9 mouse cellular contexts compared by ENCODE assay signal in genomic region chr1:74507780-74508179, GRCm38 (mm10). TPM values are rescaled to one million over a fixed set of nuclear protein-coding genes. Genes with fewer than 3 reads are reported as not detected.
DNase-seq lines count a peak whose midpoint lies in the region; ATAC-seq and TF ChIP-seq lines count a peak whose summit lies in the region.
"Had no signal": no experiment of that assay in that cellular context is flagged by ENCODE, and none has a peak within 500 bp of the region (broad histone marks: within the 10 kb centered on the region; RNA-seq: fewer than 3 reads in every experiment).

No protein-coding gene starts in this region.

- no peak for TF ChIP-seq POLR2A in CH12.LX (IDR thresholded peaks at IDR 0.05; ENCODE audit: low read depth, low read length)

- in situ Hi-C loops in CH12.LX (cut with MboI; ENCODE audit: low pct_ligation_motif_present, low pct_unique_long_range_greater_than_20kb, low sequenced_read_pairs), result no loop called here

- WGBS in heart, embryonic 12.5 days, result 92% methylated on average over 2 of the region's 2 CpGs
- 94% methylated on average over 2 of the region's 2 CpGs for WGBS in forebrain, postnatal 0 days
- WGBS in liver, postnatal 0 days (ENCODE audit: insufficient replicate concordance), result 80% methylated on average over 2 of the region's 2 CpGs

- dilution Hi-C loops in CH12.LX (cut with MboI; ENCODE audit: extremely low pct_ligation_motif_present, extremely low pct_unique_long_range_greater_than_20kb, low sequenced_read_pairs), result no loop called here

- TF ChIP-seq CTCF in CH12.LX (conservative IDR thresholded peaks at IDR 0.05 in 1 of 2, IDR thresholded peaks at IDR 0.05 in 1 of 2; ENCODE audit: low read depth in 2 of 2, low read length in 2 of 2), result no peak
- no peak for TF ChIP-seq CTCF in forebrain, postnatal 0 days (IDR thresholded peaks at IDR 0.05; ENCODE audit: low read depth)
- TF ChIP-seq CTCF in liver, postnatal 0 days (IDR thresholded peaks at IDR 0.05; ENCODE audit: low read depth), result no peak

- H3K27ac ChIP-seq in heart, embryonic 12.5 days (ENCODE audit: poor library complexity, severe bottlenecking), result no peak overlapping the region
- no peak overlapping the region for H3K27ac ChIP-seq in CH12.LX (ENCODE audit: insufficient read depth, low read depth)
- H3K27ac ChIP-seq in forebrain, postnatal 0 days (ENCODE audit: low read depth, low read length), result no peak overlapping the region
- 0 out of 2 replicates have a peak overlapping the region, but pooled peaks have one; percentile 93 for H3K27ac ChIP-seq in liver, postnatal 0 days (ENCODE audit: low read depth)

- no peak for DNase-seq in heart, adult 9 months (ENCODE audit: low spot score in 2 of 2)
- peak; percentile 9 for DNase-seq in CH12.LX (ENCODE audit: extremely low read depth)
- DNase-seq in forebrain, postnatal 0 days, result no peak
- DNase-seq in liver, postnatal 0 days, result no peak
- DNase-seq in urinary bladder, adult 18-20 months (ENCODE audit: low spot score in 2 of 2), result no peak
- DNase-seq in left cerebral cortex, adult 9 months (ENCODE audit: low spot score in 2 of 2), result no peak
- DNase-seq in retina, embryonic 14.5 days (ENCODE audit: low spot score), result no peak
- DNase-seq: gastrocnemius, postnatal 25 days had no signal

- H3K27me3 ChIP-seq in heart, embryonic 12.5 days (replicated peaks), result no peaks in the 10 kb centered on the region
- no peaks in the 10 kb centered on the region for H3K27me3 ChIP-seq in CH12.LX (replicated peaks)
- no peaks in the 10 kb centered on the region for H3K27me3 ChIP-seq in forebrain, postnatal 0 days (ENCODE audit: insufficient read depth, low read length)
- no peaks in the 10 kb centered on the region for H3K27me3 ChIP-seq in liver, postnatal 0 days (ENCODE audit: insufficient read depth, low read length)

- H3K79me2 ChIP-seq in CH12.LX (replicated peaks; ENCODE audit: control insufficient read depth, extremely low read depth, insufficient read depth, poor library complexity, severe bottlenecking), result peaks cover 74% of the 10 kb centered on the region

- peaks cover 17% of the 10 kb centered on the region for H3K36me3 ChIP-seq in heart, embryonic 12.5 days
- peaks cover 4 to 29% of the 10 kb centered on the region in 2 experiments for H3K36me3 ChIP-seq in CH12.LX (replicated peaks in 1 of 2; ENCODE audit: control insufficient read depth in 1 of 2, insufficient read depth in 1 of 2, low read length in 1 of 2)
- no peaks in the 10 kb centered on the region for H3K36me3 ChIP-seq in forebrain, postnatal 0 days (ENCODE audit: insufficient read depth)
- peaks cover 6% of the 10 kb centered on the region; the same call in 1 of the 2 replicates for H3K36me3 ChIP-seq in liver, postnatal 0 days (replicated peaks; ENCODE audit: insufficient read depth, low read length)

- TF ChIP-seq RAD21 in CH12.LX (IDR thresholded peaks at IDR 0.05; ENCODE audit: low read depth, low read length), result no peak

- ATAC-seq in heart, embryonic 12.5 days (ENCODE audit: insufficient number of reproducible peaks, low FRiP score), result no peak
- ATAC-seq in forebrain, postnatal 0 days, result no peak
- no peak for ATAC-seq in liver, postnatal 0 days

- peak overlapping the region; percentile 82 for H3K4me2 ChIP-seq in heart, embryonic 12.5 days
- peak overlapping the region; percentile 92 for H3K4me2 ChIP-seq in CH12.LX (ENCODE audit: insufficient read depth, low read depth, poor library complexity, severe bottlenecking)
- H3K4me2 ChIP-seq in forebrain, postnatal 0 days (ENCODE audit: low read depth), result peak overlapping the region; percentile 77; the same call in 1 of the 2 replicates
- peak overlapping the region; percentile 90 for H3K4me2 ChIP-seq in liver, postnatal 0 days (ENCODE audit: low read depth, low read length)

- H3K9me3 ChIP-seq in heart, embryonic 12.5 days (replicated peaks), result no peaks in the 10 kb centered on the region
- H3K9me3 ChIP-seq in CH12.LX (replicated peaks; ENCODE audit: low read length), result no peaks in the 10 kb centered on the region
- H3K9me3 ChIP-seq in forebrain, postnatal 0 days (ENCODE audit: low read length), result no peaks in the 10 kb centered on the region
- no peaks in the 10 kb centered on the region for H3K9me3 ChIP-seq in liver, postnatal 0 days (ENCODE audit: low read length)

- peaks cover 22% of the 10 kb centered on the region for H3K4me1 ChIP-seq in heart, embryonic 12.5 days (replicated peaks)
- peaks cover 8 to 39% of the 10 kb centered on the region in 2 experiments; a peak in 3 of 4 replicates for H3K4me1 ChIP-seq in CH12.LX (ENCODE audit: control insufficient read depth in 1 of 2, insufficient read depth in 2 of 2)
- H3K4me1 ChIP-seq in forebrain, postnatal 0 days (ENCODE audit: insufficient read depth), result peaks cover 18% of the 10 kb centered on the region; the same call in 1 of the 2 replicates
- H3K4me1 ChIP-seq in liver, postnatal 0 days (ENCODE audit: insufficient read depth), result peaks cover 22% of the 10 kb centered on the region

- TF ChIP-seq EP300 in CH12.LX (IDR thresholded peaks at IDR 0.05; ENCODE audit: low read length), result no peak
- TF ChIP-seq EP300 in liver, postnatal 0 days (IDR thresholded peaks at IDR 0.05; ENCODE audit: low read depth), result no peak

- H3K4me3 ChIP-seq in heart, embryonic 12.5 days, result 0 out of 2 replicates have a peak overlapping the region, but pooled peaks have one; percentile 73
- peak overlapping the region; percentile 85 to 90 (median 87) for H3K4me3 ChIP-seq in CH12.LX (replicated peaks in 1 of 3; ENCODE audit: low read depth in 2 of 3, low read length in 2 of 3, poor library complexity in 1 of 3)
- no peak overlapping the region for H3K4me3 ChIP-seq in forebrain, postnatal 0 days (ENCODE audit: low read depth, low read length)
- peak overlapping the region; percentile 94; the same call in 1 of the 2 replicates for H3K4me3 ChIP-seq in liver, postnatal 0 days (ENCODE audit: low read depth, low read length)

- 0 out of 2 replicates have a peak overlapping the region, but pooled peaks have one; percentile 80 for H3K9ac ChIP-seq in heart, embryonic 12.5 days
- H3K9ac ChIP-seq in CH12.LX (ENCODE audit: insufficient read depth, low read depth), result peak overlapping the region; percentile 75
- H3K9ac ChIP-seq in forebrain, postnatal 0 days, result no peak overlapping the region
- H3K9ac ChIP-seq in liver, postnatal 0 days (replicated peaks), result peak overlapping the region; percentile 97; the same call in 1 of the 2 replicates

TF ChIP-seq in CH12.LX, 34 proteins besides CTCF, POLR2A, EP300 and RAD21:
- TF ChIP-seq MAFK (IDR thresholded peaks at IDR 0.05; ENCODE audit: insufficient replicate concordance, low read length) (no peak), MXI1 (IDR thresholded peaks at IDR 0.05; ENCODE audit: low read depth, low read length) (0 out of 2 replicates have a peak, but pooled peaks have one; percentile 22)
TF ChIP-seq in CH12.LX: peak in this region for 1.

RNA-seq across cellular contexts. Expression of gene Cnot9, which starts 1.9 kb away (rescaled TPM):
- polyA plus RNA-seq in heart, embryonic 12.5 days (2016; fragmentation: Nextera tagmentation; extraction: Ambion mirVana), result 36.0 and 36.7 TPM in 2 replicates
- total RNA-seq in CH12.LX (2012; rRNA removed) (46.1 and 52.3 TPM in 2 replicates), CH12.LX (2014; rRNA removed) (80.8 and 84.5 TPM in 2 replicates)
- polyA plus RNA-seq in CH12.LX (2012; ENCODE audit: insufficient read length, low read depth), result 58.5 and 70.5 TPM in 2 replicates
- 32.2 and 39.1 TPM in 2 replicates for total RNA-seq in forebrain, postnatal 0 days (2014; rRNA removed)
- 49.0 and 52.3 TPM in 2 replicates for polyA plus RNA-seq in forebrain, postnatal 0 days (2015; fragmentation: Nextera tagmentation; extraction: Ambion mirVana)
- 23.2 and 23.3 TPM in 2 replicates for polyA plus RNA-seq in liver, postnatal 0 days (2015; fragmentation: Nextera tagmentation; extraction: Ambion mirVana)

RNA-seq across cellular contexts. Expression of gene Plcd4, which starts 34.9 kb away (rescaled TPM):
- polyA plus RNA-seq in heart, embryonic 12.5 days (2016; fragmentation: Nextera tagmentation; extraction: Ambion mirVana), result 0.18 and 0.36 TPM in 2 replicates
- 0.21 and 0.25 TPM in 2 replicates for total RNA-seq in CH12.LX (2012; rRNA removed)
- not detected in 2 replicates for total RNA-seq in CH12.LX (2014; rRNA removed)
- polyA plus RNA-seq in CH12.LX (2012; ENCODE audit: insufficient read length, low read depth), result 0.97 and 1.1 TPM in 2 replicates
- 5.3 and 5.8 TPM in 2 replicates for total RNA-seq in forebrain, postnatal 0 days (2014; rRNA removed)
- 3.4 and 6.0 TPM in 2 replicates for polyA plus RNA-seq in forebrain, postnatal 0 days (2015; fragmentation: Nextera tagmentation; extraction: Ambion mirVana)
- polyA plus RNA-seq in liver, postnatal 0 days (2015; fragmentation: Nextera tagmentation; extraction: Ambion mirVana), result 0.20 and 0.28 TPM in 2 replicates

RNA-seq across cellular contexts. Expression of gene Usp37, which starts 36.3 kb away (rescaled TPM):
- 24.7 and 26.8 TPM in 2 replicates for polyA plus RNA-seq in heart, embryonic 12.5 days (2016; fragmentation: Nextera tagmentation; extraction: Ambion mirVana)
- 24.0 and 24.5 TPM in 2 replicates for total RNA-seq in CH12.LX (2012; rRNA removed)
- total RNA-seq in CH12.LX (2014; rRNA removed), result 24.1 and 24.6 TPM in 2 replicates
- polyA plus RNA-seq in CH12.LX (2012; ENCODE audit: insufficient read length, low read depth), result 12.9 and 13.8 TPM in 2 replicates
- total RNA-seq in forebrain, postnatal 0 days (2014; rRNA removed), result 30.2 and 32.8 TPM in 2 replicates
- polyA plus RNA-seq in forebrain, postnatal 0 days (2015; fragmentation: Nextera tagmentation; extraction: Ambion mirVana), result 11.8 and 17.6 TPM in 2 replicates
- 4.9 and 5.4 TPM in 2 replicates for polyA plus RNA-seq in liver, postnatal 0 days (2015; fragmentation: Nextera tagmentation; extraction: Ambion mirVana)
